Mouse (Mus musculus): ENCODE results near the gene Emg1.
A peak's percentile ranks its signal among the peaks of the same experiment; 100 is the strongest.

The Emg1 gene

GRCm38 (mm10) chr6:124678769-124679168, 33.2 kb downstream of the Emg1 start:
- peak in 1 of 2 experiments; percentile 46 for DNase-seq

- DNase-seq: peak; percentile 39 to 58
Measured at GRCm38 (mm10) chr6:124676171-124676570, 35.8 kb downstream of the Emg1 start.

- peak; percentile 42 to 53 for DNase-seq
Measured at GRCm38 (mm10) chr6:124674591-124674990, 37.4 kb downstream of the Emg1 start.

- peak; percentile 57 to 70 for DNase-seq
Measured at GRCm38 (mm10) chr6:124673619-124674018, 38.4 kb downstream of the Emg1 start.

GRCm38 (mm10) chr6:124672100-124672499, 39.9 kb downstream of the Emg1 start:
- DNase-seq: no peak

GRCm38 (mm10) chr6:124670281-124670900, 41.6 kb downstream of the Emg1 start:
- no peak for DNase-seq

- DNase-seq: no peak
Measured at GRCm38 (mm10) chr6:124669234-124669859, 42.6 kb downstream of the Emg1 start.

- DNase-seq: no peak
Measured at GRCm38 (mm10) chr6:124665011-124665410, 47.0 kb downstream of the Emg1 start.

- DNase-seq: no peak
Measured at GRCm38 (mm10) chr6:124664256-124664655, 47.7 kb downstream of the Emg1 start.

GRCm38 (mm10) chr6:124663424-124663795, 48.6 kb downstream of the Emg1 start:
- peak in 1 of 2 experiments; percentile 32 for DNase-seq

GRCm38 (mm10) chr6:124662477-124663423, 49.2 kb downstream of the Emg1 start, which contains the start of gene Lpcat3:
Gene Lpcat3 (plus strand): TSS chr6:124663027.
- DNase-seq: peak; percentile 100

- DNase-seq: no peak
Measured at GRCm38 (mm10) chr6:124661995-124662394, 50.0 kb downstream of the Emg1 start.

- DNase-seq: no peak
Measured at GRCm38 (mm10) chr6:124661156-124661806, 50.7 kb downstream of the Emg1 start.

- no peak for DNase-seq
Measured at GRCm38 (mm10) chr6:124658067-124658466, 53.9 kb downstream of the Emg1 start.

- DNase-seq: no peak
Measured at GRCm38 (mm10) chr6:124655893-124656292, 56.1 kb downstream of the Emg1 start.

Data from kidney, postnatal 36 days (tissue).